Mouse (Mus musculus) forebrain, embryonic 14.5 days (tissue): ENCODE results near the gene Plcb2. TPM values are rescaled to one million over a fixed set of nuclear protein-coding genes. Genes with fewer than 3 reads are reported as not detected.

ENCODE experiments used
- ATAC-seq: fragments of 200-750 bp; cut with Nextera tagmentation; 2 replicates; pipeline ENCODE4 v1.8.0; 2017; ENCODE audit warnings: mild to moderate bottlenecking, moderate library complexity
- DNase-seq: peaks from one replicate; pipeline ENCODE4 v3.0.0-alpha.2; 2015; ENCODE audit warnings: low spot score
- H3K27ac ChIP-seq: fragments of 300-500 bp; sonication (generic); 2 replicates; pipeline ENCODE4 v1.5.1; 2014; ENCODE audit warnings: low read depth, mild to moderate bottlenecking, control low read depth, low read length, moderate library complexity
- H3K27me3 ChIP-seq: fragments of 300-500 bp; sonication (generic); replicated peaks from 2 replicates; pipeline ENCODE4 v1.6.1; 2014; ENCODE audit warnings: low read length, control low read depth, mixed read lengths; ENCODE audit not compliant: control insufficient read depth, insufficient read depth
- H3K36me3 ChIP-seq: fragments of 300-500 bp; sonication (generic); 2 replicates; pipeline ENCODE4 v1.6.1; 2014; ENCODE audit warnings: low read length, control low read depth; ENCODE audit not compliant: control insufficient read depth, insufficient read depth
- H3K4me1 ChIP-seq: fragments of 300-500 bp; sonication (generic); 2 replicates; pipeline ENCODE4 v1.6.1; 2014; ENCODE audit warnings: antibody characterized with exemption, low read length, control low read depth; ENCODE audit not compliant: control insufficient read depth, insufficient read depth
- H3K4me2 ChIP-seq: fragments of 300-500 bp; sonication (generic); 2 replicates; pipeline ENCODE4 v1.6.1; 2014; ENCODE audit warnings: mild to moderate bottlenecking, control low read depth, low read length
- H3K4me3 ChIP-seq: fragments of 300-500 bp; sonication (generic); 2 replicates; pipeline ENCODE4 v1.5.1; 2014; ENCODE audit warnings: low read depth, low read length, control low read depth
- H3K9ac ChIP-seq: fragments of 300-500 bp; sonication (generic); 2 replicates; pipeline ENCODE4 v1.6.1; 2014; ENCODE audit warnings: mild to moderate bottlenecking, low read length, control low read depth, moderate library complexity
- H3K9me3 ChIP-seq: fragments of 300-500 bp; sonication (generic); replicated peaks from 2 replicates; pipeline ENCODE4 v1.6.1; 2016; ENCODE audit warnings: low read length, control low read depth, mixed read lengths; ENCODE audit not compliant: control insufficient read depth
- WGBS: fragments of 180-500 bp; shearing (Covaris S2); extraction: QIAGEN DNeasy Blood & Tissue Kit; methylation state at CpG from one replicate; pipeline ENCODE4 v1.1.7; 2014; 5-methylcytosine and 5-hydroxymethylcytosine counted together
- polyA plus RNA-seq: library from polyadenylated mRNA; unstranded; fragments of >200 nt; fragmentation: Nextera tagmentation; extraction: Ambion mirVana; gene quantifications from 2 replicates; pipeline ENCODE4 v1.2.1, GENCODE M21; 2014

The Plcb2 gene
- polyA plus RNA-seq, 1 experiment from 2014 or later, result 0.57 TPM

- no peak for ATAC-seq
- Histone ChIP-seq H3K9me3 (no peaks in the 10 kb centered on the region), H3K4me1 (peaks cover 29% of the 10 kb centered on the region), H3K9ac (no peak overlapping the region), H3K4me2 (no peak overlapping the region), H3K27me3 (no peaks in the 10 kb centered on the region), H3K36me3 (no peaks in the 10 kb centered on the region), H3K27ac (no peak overlapping the region), H3K4me3 (no peak overlapping the region)
- WGBS, result 20% methylated on average over 11 of the region's 11 CpGs
- DNase-seq, result peak; percentile 70
Measured at GRCm38 (mm10) chr2:118764094-118764831, 36.0 kb upstream of the Plcb2 start.

- Histone ChIP-seq H3K27ac (no peak overlapping the region), H3K36me3 (no peaks in the 10 kb centered on the region), H3K4me1 (peaks cover 29% of the 10 kb centered on the region), H3K4me3 (no peak overlapping the region), H3K9ac (0 out of 2 replicates have a peak overlapping the region, but pooled peaks have one; percentile 14), H3K9me3 (no peaks in the 10 kb centered on the region), H3K4me2 (no peak overlapping the region), H3K27me3 (no peaks in the 10 kb centered on the region)
- DNase-seq, result no peak
- no peak for ATAC-seq
- 69% methylated on average over 7 of the region's 7 CpGs for WGBS
Measured at GRCm38 (mm10) chr2:118763469-118763868, 35.2 kb upstream of the Plcb2 start.

GRCm38 (mm10) chr2:118762784-118763148 is 34.5 kb upstream of the Plcb2 start:
- H3K9ac ChIP-seq, result peak overlapping the region; percentile 61; the same call in 1 of the 2 replicates
- no peak overlapping the region for H3K4me3 ChIP-seq
- H3K4me2 ChIP-seq, result peak overlapping the region; percentile 50
- H3K27ac ChIP-seq, result peak overlapping the region; percentile 99
- no peaks in the 10 kb centered on the region for H3K36me3 ChIP-seq
- H3K9me3 ChIP-seq, result no peaks in the 10 kb centered on the region
- ATAC-seq (no peak), DNase-seq (no peak)
- no peaks in the 10 kb centered on the region for H3K27me3 ChIP-seq
- peaks cover 29% of the 10 kb centered on the region for H3K4me1 ChIP-seq
- 7% methylated on average over 10 of the region's 10 CpGs for WGBS

- 3% methylated on average over 29 of the region's 29 CpGs for WGBS
- Histone ChIP-seq H3K9ac (peak within 1 kb of the TSS; percentile 61), H3K9me3 (no peaks in the 10 kb centered on the region), H3K36me3 (no peaks in the 10 kb centered on the region), H3K27ac (peak within 1 kb of the TSS; percentile 99), H3K27me3 (no peaks in the 10 kb centered on the region), H3K4me3 (peak within 1 kb of the TSS; percentile 18; the same call in 1 of the 2 replicates), H3K4me1 (peaks cover 29% of the 10 kb centered on the region), H3K4me2 (peak within 1 kb of the TSS; percentile 50)
- peak; percentile 93 for DNase-seq
- peak; percentile 89 for ATAC-seq
Measured at GRCm38 (mm10) chr2:118761906-118762783, 33.9 kb upstream of the Plcb2 start, which contains the start of gene Ccdc9b. Gene Ccdc9b, minus strand, starts transcription at chr2:118762661.

- no peaks in the 10 kb centered on the region for H3K36me3 ChIP-seq
- peak overlapping the region; percentile 50 for H3K4me2 ChIP-seq
- no peaks in the 10 kb centered on the region for H3K9me3 ChIP-seq
- 80% methylated on average over 12 of the region's 12 CpGs for WGBS
- no peak overlapping the region for H3K4me3 ChIP-seq
- peaks cover 29% of the 10 kb centered on the region for H3K4me1 ChIP-seq
- no peak for ATAC-seq
- H3K27ac ChIP-seq, result peak overlapping the region; percentile 99
- no peaks in the 10 kb centered on the region for H3K27me3 ChIP-seq
- DNase-seq, result no peak
- peak overlapping the region; percentile 61; the same call in 1 of the 2 replicates for H3K9ac ChIP-seq
Measured at GRCm38 (mm10) chr2:118761358-118761757, 33.1 kb upstream of the Plcb2 start.

- DNase-seq (no peak), ATAC-seq (no peak)
- Histone ChIP-seq H3K36me3 (no peaks in the 10 kb centered on the region), H3K27ac (no peak overlapping the region), H3K9ac (0 out of 2 replicates have a peak overlapping the region, but pooled peaks have one; percentile 61), H3K27me3 (no peaks in the 10 kb centered on the region), H3K9me3 (no peaks in the 10 kb centered on the region), H3K4me2 (no peak overlapping the region), H3K4me3 (no peak overlapping the region), H3K4me1 (peaks cover 29% of the 10 kb centered on the region)
- 83% methylated on average over 11 of the region's 11 CpGs for WGBS
Measured at GRCm38 (mm10) chr2:118760311-118761025, 32.2 kb upstream of the Plcb2 start.

- Histone ChIP-seq H3K4me2 (no peak overlapping the region), H3K9ac (no peak overlapping the region; the same call in 1 of the 2 replicates), H3K4me3 (no peak overlapping the region), H3K9me3 (no peaks in the 10 kb centered on the region), H3K4me1 (peaks cover 29% of the 10 kb centered on the region), H3K36me3 (no peaks in the 10 kb centered on the region), H3K27ac (no peak overlapping the region), H3K27me3 (no peaks in the 10 kb centered on the region)
- DNase-seq (peak; percentile 77), ATAC-seq (no peak)
- 7% methylated on average over 8 of the region's 8 CpGs for WGBS
Measured at GRCm38 (mm10) chr2:118759828-118760227, 31.6 kb upstream of the Plcb2 start.

- no peaks in the 10 kb centered on the region for H3K27me3 ChIP-seq
- H3K4me3 ChIP-seq, result no peak overlapping the region
- H3K36me3 ChIP-seq, result peaks cover 3% of the 10 kb centered on the region; the same call in 1 of the 2 replicates
- H3K9me3 ChIP-seq, result no peaks in the 10 kb centered on the region
- peaks cover 9% of the 10 kb centered on the region; the same call in 1 of the 2 replicates for H3K4me1 ChIP-seq
- H3K27ac ChIP-seq, result no peak overlapping the region
- H3K4me2 ChIP-seq, result no peak overlapping the region
- H3K9ac ChIP-seq, result no peak overlapping the region
- DNase-seq (no peak), ATAC-seq (no peak)
- WGBS, result 85% methylated on average over 4 of the region's 4 CpGs
Measured at GRCm38 (mm10) chr2:118756103-118756502, 27.9 kb upstream of the Plcb2 start.
